Mouse (Mus musculus) effector memory CD4-positive, alpha-beta T cell, adult 7 months (primary cell): ENCODE data around the gene Mrap. TPM values are rescaled to one million over a fixed set of nuclear protein-coding genes. Genes with fewer than 3 reads are reported as not detected.

Source experiments
- polyA plus RNA-seq: library from polyadenylated mRNA; unstranded; fragments of 100-300 nt; shearing (Covaris generic); gene quantifications from one replicate; pipeline ENCODE4 v1.2.1, GENCODE M21; 2017

Mrap gene
- polyA plus RNA-seq: not detected

DNA sequence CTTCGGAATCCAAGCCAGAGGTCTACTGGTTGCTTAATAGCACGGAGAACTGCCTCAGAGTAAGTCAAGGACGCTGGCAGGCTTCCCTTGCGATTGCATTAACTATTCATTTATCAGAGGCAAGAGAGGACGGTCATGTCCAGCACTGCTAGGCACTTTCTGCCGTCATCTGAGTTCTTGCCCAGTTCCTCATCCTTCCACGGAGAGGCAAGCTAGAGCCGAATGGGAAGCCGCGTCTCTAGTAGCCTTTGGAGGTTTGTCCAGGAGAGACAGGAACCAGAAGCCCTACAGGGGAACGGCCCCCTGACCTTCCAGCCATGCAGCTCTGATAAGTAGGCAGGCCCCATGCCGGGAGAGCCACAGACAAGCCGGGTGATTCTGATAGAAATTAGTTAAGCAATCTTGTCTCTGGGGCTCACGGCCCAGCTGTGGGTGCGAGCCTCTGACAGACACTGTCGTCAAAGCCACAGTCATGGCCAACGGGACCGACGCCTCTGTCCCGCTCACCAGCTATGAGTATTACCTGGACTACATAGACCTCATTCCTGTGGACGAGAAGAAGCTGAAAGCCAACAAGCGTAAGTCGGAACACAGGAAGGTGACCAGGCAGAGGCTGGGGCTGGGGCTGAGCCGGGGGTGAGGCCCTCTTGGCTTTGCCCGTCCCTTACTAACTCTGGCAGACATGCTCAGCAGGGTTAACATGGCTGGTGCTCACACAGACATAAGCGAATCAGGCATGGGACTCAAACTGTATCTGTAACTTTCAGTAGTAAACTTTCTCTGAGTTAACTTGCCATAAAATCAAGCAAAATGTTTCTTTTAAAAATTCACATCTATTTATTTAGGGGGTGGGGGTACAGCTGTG is at the start of gene Mrap:
Gene Mrap (plus strand): TSS at position 116 of the 865 bp plus-strand sequence.

DNA sequence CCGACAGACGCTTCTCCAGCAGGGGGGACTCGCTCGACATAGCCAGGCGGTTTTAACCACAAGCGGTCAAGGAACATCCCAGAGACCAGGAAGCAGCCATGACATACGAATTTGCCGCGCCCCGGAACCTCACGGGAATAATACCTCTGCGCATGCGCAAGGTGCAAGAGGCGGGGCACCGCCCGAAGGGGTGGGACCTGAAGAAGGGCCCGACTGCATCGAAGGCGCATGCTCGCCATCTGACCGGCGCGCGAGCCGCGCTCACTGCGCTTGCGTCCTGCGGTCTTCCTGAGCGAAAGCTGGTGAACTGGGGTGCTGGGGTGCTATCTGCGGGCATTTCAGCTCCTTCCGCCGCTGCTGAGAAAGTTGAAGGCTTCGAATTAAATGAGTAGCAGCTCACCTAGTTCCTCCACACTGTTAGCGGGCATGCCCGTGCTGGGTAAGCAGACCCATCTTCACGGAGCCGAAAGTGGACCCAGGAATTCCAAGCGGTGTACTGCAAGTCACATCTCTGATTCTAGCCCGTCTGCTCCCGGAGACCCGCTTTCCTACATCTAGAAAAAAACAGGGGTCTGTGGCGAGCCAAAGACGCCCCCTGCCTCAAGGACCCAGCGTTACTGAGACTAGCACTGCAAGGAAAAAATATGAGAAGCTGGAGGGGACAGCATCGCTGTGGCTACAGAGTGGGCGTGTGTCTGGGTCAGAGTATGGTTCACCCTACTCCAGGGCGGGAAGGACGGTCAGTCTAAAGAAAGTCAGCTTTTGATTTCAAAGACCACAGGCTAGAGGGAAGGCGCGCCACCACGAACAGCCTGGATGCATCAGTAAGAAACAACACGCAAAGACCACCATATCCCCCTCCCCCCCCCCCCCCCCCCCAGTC is 10.5 kb upstream of the Mrap start, which contains the start of gene Mis18a:
Gene Mis18a (minus strand): TSS at position 172 of the 883 bp plus-strand sequence.

Other genes starting within 250 kb of the Mrap start
- 38.7 TPM for gene Mis18a, start 10.8 kb upstream of the Mrap start, polyA plus RNA-seq
- gene Urb1, start 72.2 kb downstream of the Mrap start, polyA plus RNA-seq: 16.4 TPM
- gene Eva1c, start 88.5 kb downstream of the Mrap start, polyA plus RNA-seq: not detected
- 26.6 TPM for gene Cfap298, start 196.9 kb downstream of the Mrap start, polyA plus RNA-seq